Mouse (Mus musculus): ENCODE measurements around the gene Gm45021.

Gm45021 gene

DNA sequence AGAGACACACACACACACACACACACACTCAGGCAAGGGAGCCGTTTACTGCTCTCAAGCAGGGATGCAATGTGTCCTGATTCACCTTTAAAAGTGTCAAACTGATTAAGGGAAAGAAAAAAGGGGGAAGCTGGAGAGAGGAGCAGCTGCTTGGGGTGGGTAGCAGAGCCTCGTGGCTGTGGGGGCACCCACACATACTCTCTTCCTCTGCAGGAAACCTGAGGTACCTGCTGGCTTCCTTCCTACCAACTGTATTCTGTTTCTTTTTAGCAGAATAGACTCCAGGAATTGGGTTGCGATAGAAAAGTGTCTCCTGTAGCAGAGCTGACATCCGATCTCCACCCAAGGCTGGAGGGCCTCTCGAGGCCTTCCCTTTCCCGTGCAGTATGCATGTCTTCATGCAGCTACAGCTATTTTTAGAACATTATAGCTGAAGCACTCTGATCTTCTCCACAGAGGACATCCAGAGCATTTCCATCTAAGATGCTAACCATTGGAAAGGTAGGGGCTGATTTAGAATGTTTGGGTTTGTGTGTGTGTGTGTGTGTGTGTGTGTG, at the start of gene Gm45021:
Gene Gm45021, plus strand, starts transcription at position 417 of the 557 bp plus-strand sequence.
- no peak for DNase-seq (ENCODE audit: low read depth, low spot score)

DNA sequence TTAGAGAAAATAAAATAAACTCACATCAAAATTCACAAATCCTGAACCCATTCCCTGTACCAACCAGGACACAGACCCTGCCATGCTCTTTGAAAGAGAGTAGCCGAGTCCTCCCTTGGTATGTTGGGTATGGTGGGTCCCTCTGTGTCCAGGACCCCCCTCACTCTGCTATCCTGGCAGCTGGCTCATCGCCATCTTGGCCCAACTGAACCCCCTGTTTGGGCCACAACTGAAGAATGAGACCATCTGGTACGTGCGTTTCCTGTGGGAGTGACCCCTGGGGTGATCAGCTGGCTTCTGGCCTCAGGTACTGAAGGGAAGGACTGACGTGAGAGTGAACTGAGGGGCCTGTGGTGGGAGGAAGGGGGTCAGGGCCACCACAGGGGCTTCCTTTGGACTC, 49.5 kb upstream of the Gm45021 start:
- DNase-seq (ENCODE audit: low read depth, low spot score): no peak

DNA sequence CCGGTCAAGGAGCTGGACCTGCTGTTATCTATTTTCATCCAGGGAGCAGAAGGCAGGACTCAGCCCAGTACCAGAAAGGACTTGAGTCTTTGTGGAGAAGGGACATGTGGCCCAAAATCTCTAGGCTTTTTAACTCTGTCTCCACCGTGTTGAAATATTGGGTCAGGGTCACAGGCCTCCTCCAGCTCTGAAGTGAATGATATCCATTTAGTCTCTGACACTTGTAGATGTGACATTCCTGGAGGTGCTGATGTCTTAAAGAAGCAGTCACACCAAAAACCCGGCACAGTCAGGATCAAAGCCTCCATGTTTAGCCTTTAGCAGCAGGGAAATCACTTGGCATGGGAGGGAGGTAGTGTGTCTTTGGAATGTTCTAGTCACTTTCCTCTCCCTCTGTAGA, 48.7 kb upstream of the Gm45021 start:
- no peak for DNase-seq (ENCODE audit: low read depth, low spot score)

DNA sequence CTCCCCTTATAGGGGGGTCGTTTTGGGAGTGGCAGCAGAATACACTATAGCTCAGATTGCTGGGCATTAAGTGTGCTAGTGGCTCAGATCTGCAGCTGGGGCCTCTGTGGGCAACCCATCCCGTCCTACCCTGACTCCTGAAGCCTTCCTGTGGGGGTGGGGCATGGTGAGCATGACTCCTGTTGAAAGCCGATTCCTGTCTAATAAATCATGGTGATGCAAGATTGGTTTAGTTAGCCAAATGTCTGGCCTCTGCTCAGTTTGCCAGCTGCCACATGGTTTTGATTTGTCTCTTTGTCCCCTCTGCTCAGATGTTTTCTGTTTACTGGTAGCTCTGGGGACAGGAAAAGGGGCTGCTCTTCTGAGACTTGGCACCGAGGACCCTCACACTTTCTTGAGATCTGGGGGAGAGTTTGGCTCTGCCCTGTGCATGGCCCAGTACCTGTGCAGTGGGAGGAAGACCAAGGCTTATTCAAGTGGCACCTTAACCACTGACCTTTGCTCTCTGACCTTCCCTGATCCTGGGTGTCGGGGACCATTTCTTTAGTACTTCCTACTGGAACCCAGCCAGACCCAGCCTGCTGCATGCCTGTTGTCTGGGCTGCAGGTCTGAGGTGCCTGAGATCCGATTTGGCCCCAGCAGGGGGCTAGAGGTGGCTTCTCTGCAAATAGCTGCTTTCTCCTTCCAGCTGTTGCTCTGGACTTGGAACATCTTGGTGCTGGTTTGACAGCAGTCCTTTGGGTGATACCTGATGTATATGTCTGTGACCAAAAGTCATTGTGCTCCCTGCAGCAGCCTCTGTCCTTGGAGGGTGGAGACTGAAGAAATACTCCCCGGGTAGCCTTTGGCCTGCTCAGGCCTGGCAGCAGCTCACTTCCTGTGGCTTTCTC, 47.6 kb upstream of the Gm45021 start:
- DNase-seq (ENCODE audit: low read depth, low spot score): no peak

DNA sequence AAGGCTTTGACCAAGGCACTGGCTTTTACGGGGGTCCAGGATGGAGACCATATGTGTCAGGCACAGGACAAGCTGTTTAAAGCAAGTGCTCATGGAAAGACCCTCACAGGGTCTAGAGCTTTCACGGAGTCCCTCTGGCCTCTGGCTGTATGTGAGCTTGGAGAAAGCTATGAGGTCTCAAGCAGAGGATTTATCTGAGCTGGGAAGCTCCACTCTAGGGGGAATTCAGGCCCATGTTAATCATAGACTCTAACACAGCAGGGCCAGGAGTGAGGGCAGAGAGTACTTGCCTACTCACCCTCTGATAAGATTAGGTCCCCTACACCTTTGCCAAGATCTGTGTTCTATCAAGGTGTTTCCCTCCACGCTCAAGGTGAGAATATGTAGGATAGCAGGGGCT, 46.8 kb upstream of the Gm45021 start:
- DNase-seq (ENCODE audit: low read depth, low spot score): no peak

DNA sequence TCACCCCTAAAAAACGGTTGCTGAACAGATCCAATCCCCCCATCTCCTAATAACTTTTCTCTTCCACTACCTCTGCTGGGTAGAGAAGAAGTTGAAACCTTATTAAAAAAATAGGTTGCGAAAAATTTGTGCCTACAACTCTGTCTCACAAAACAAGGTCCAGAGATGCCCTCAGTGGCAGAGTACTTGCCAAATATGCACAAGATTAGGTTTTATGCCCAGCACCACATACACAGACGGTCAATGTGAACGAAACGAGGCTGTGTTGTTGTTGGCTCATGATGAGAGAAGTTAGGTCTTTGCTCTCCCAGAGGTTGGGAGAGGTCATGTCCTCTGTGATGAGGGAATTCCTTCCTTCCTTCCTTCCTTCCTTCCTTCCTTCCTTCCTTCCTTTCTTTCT, 44.2 kb upstream of the Gm45021 start:
- DNase-seq (ENCODE audit: low read depth, low spot score): no peak

DNA sequence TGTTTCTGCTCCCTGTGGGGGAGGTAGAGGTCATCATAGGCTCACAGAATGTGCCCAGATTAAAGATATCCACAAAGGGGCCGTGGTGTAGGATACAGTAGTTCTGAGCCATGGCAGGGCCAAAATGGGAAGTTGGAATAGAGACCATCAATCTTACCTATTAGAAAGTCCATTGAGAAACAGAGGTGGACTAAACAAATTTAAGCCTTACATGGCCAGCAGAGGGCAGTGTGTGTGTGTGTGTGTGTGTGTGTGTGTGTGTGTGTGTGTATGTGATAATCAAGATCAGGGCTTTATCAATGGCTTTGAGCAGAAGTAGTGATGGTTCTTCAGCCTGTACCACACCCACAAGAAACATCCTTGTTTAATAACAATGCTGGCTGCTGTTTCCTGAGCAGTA, 43.1 kb upstream of the Gm45021 start:
- DNase-seq (ENCODE audit: low read depth, low spot score): no peak

DNA sequence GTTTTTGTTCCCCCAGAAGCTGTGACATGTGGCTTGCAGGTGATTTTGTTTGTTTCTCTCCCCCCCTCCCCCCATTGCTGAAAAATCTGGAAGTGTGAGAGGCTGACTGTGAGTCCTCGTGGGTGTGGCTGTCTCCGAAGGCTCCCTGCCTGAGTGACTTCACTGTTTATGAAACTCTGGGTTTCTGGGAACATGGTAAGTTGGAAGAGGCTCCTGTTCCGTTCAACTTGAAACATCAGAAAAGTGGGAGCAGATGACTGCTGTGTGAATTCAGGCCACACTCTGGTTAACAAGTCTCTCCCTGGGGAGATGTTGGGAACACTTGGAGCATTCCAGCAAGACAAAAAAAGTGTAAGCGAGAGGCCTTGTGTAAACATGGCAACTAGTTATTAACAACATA, 42.6 kb upstream of the Gm45021 start:
- no peak for DNase-seq (ENCODE audit: low read depth, low spot score)

DNA sequence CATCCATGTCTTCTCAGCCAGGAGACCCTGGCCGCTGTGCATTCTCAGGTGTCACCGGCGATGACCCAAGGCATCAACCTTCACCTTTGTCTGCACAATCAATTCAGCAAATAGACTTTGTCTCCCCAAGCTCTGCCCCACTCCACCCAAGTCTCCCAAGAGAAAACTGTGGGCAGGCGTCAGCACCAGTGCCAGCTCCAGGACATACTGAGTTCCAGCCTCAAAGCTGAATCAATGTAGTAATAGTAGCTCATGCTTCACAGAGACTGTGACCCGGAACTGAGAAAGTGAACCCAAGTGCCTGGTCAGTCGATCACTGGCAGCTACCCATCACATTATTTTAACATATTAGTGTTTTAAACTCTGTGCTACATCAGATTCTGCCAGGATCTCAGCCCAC, 41.1 kb upstream of the Gm45021 start:
- DNase-seq (ENCODE audit: low read depth, low spot score): no peak

DNA sequence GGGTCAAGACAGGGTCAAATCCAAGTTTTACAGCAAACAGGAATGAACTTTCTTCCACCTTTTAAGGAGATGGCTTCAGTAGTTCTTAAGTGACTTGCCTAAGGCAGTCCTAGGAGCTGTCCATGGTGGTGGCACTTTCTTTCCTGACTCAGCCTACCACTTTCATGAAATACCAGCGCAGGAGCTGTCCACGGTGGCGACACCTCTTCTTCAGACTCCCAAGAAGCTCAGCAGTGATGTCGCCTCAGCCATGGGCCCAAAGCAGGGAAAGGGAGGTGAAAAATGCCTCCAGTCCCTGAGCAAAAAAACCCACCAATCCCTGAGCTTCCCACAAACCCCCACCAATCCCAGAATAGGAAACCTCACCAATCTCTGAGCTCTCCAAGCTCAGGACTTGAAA, 36.5 kb upstream of the Gm45021 start:
- no peak for DNase-seq (ENCODE audit: low read depth, low spot score)

DNA sequence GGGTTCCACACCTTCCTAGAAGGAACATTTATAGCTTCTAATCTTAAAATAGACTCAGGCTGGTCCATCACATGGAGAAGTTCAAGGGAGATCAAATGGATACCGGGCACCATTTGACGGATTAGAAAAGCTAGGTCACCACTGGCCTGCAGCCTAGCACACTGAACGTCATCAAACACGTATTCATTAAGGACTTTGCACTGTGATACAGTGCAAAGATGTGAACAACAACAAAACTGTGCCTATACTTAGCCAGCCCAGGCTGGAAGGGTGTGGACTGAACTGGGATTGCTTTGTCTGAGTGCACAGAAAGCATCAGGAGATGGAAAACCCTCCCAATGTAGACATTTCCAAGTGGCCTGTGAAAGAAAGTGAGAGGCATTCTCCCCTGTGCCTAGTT, 35.6 kb upstream of the Gm45021 start:
- no peak for DNase-seq (ENCODE audit: low read depth, low spot score)

DNA sequence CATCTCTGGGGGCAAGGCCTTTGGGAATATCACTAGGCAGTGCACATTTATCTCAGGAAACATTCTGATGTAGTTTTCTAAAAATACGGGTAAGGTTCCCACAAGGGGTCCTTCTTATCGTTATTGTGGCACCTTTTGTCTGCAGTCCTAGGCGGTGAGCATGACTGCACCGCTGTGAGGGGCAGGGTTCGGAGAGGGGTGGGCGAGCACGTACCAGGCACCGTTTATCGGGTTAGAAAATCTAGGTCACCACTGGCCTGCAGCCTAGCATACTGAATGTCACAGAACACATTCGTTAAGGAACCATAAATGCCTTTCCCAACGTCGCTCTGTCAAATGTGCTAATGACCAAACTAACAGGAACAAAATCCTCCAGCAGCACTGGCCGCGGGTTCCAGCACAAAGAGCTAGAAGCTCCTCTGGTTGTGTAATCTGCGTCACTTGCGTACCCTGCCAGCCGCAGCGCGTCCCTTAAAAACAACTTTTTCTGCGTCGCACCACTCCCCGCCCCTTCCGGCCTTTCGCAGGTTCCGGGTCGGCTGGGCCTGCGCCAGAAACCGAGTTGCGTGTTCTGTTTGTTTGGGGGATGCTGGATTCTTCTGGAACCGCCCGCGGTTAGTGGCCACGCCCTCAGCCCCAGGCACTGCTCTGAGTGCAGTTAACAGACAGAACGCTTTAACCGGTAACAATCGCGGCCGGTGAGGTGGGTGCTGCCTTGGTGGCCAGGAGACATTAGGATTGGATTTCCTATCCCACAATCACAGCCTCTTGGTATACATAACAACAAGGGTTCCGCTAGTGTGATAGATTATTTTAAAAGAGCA, 34.9 kb upstream of the Gm45021 start, which contains the start of gene Lrrc61:
Gene Lrrc61, plus strand, starts transcription at position 517 of the 824 bp plus-strand sequence.
- no peak for DNase-seq (ENCODE audit: low read depth, low spot score)

DNA sequence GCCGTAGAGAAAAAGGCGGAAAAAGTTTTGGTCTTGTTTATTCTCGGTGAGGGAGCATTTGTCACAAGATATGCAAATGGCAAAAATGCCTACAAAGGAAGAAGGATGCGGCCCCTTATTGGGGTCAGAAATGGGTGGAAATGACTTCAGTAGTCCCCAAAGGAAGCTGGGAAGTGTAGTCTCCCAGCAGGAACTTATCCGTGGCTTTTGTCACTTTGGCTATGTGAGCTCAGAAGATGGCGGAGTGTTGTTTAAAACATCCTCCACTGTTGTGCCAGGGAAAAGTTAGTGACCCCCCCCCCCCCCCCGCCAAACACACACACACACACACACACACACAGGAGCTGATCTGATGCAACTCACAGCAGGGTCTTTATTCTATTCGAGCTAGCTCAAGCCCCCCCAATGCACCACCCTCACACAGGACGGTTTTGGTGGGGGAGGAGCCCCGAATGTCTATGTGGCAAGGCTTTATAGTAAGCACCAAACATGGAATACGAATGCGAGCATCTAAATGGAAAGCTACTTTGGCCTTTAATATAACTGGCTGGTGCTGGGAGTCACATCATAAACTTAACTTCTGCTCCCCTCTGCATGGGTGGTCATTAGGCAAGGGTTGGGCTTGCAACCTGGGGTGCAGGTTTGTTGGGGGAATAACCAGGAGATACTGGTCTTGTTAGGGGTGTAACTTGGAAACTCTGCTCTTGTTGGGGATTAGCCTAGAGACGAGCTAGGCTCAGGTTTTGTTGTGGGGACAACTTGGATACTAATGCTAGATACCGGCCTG, 34.1 kb upstream of the Gm45021 start:
- DNase-seq (ENCODE audit: low read depth, low spot score): no peak

DNA sequence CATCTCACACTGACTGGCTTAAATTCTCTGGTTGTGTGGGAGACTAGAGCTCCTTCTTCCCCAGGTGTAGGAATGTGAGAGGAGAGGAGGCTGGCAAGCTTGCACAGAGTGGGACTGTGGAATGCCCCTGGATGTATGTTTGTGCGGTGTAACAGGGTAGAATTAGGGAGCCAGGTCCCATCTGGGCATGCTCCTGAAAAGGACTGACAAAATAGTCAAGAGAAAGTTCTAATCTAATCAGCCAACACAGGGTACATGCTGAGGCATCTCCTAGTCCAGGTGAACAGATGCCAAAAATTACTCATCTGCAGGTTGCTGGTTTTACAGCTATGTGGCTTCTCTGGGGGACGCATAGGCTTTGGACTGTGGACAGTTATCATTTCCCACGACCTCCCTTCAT, 33.5 kb upstream of the Gm45021 start:
- DNase-seq (ENCODE audit: low read depth, low spot score): no peak

DNA sequence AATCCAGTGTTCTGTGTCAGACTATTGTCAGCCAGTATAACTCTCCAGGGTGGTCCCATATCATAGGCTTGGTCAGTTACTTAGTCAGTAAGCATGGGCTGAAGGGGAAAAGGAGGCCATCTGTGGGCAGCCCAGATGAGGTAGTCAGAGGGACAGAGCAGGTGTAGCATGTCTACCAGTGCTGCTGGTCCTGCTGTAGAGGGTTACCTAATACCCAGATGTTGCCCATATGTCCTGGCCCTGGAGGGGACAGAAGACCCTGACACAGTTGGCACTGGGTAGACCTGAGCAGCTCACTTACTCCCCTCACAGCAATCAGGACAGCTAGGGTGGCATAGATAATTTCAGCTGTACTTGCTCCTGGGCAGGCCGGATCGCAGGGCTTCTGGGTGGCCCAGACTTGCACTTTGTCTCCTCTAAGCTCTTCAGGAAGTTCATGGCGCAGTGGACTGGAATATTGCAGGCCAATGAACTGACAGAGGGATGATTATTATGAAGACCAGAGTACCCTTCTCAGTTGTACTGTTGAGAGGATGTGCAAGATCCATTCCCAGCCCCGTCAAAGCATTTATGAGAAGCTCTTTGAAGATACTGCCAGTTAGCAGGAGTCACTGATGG, 23.6 kb upstream of the Gm45021 start:
- no peak for DNase-seq (ENCODE audit: low read depth, low spot score)

DNA sequence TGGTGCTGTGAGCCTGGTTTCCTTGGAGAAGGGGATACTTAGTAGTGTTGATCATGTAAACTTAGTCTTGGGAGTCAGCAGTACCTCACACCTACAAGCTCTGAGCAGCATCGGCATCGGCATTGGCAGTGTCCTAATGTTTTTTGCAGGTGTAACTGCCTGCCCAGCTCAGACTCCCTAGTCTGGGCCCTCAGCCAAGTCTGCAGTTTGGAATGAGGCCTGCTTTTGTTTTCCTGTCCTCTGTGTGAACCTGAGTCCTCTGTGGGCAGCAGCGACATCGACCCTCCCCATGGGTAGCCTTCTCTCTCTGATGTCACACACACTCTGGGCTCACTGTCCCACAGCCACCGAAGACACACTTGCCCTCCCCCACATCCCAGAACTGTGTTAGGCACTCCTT, 23.1 kb upstream of the Gm45021 start:
- no peak for DNase-seq (ENCODE audit: low read depth, low spot score)

DNA sequence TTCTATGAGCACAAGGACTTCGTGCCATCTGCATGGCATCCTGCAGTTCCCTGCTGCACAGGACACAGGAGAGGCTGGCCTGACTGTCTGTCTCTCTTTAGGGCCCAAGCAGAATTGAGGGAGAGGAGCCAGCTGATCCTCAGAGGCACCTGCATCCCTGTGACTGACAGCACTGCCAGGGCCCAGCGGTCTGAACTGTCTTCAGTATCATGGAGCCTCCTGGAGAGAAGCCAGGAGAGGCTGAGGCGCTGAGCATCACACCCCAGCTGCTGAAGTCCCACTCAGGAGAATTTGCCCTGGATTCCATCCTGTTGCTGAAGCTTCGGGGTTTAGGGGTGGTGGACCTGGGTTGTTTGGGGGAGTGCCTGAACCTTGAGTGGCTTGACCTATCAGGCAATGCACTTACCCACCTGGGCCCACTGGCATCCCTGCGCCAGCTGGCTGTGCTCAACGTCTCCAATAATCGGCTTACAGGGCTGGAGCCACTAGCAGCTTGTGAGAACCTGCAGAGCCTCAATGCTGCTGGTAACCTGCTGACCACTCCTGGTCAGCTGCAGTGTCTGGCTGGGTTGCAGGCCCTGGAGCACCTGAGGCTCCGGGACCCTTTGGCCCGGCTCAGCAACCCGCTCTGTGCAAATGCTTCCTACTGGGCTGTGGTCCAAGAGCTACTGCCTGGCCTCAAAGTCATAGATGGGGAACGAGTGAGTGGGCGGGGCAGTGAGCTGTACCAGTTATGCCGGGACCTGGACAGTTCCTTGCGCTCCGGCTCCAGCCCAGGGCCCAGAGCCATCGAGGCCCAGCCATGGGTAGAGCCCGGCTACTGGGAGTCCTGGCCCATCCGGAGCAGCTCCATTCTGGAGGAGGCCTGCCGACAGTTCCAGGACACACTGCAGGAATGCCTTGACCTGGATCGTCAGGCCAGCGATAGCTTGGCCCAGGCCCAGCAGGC, 21.1 kb upstream of the Gm45021 start:
- DNase-seq (ENCODE audit: low read depth, low spot score): no peak

DNA sequence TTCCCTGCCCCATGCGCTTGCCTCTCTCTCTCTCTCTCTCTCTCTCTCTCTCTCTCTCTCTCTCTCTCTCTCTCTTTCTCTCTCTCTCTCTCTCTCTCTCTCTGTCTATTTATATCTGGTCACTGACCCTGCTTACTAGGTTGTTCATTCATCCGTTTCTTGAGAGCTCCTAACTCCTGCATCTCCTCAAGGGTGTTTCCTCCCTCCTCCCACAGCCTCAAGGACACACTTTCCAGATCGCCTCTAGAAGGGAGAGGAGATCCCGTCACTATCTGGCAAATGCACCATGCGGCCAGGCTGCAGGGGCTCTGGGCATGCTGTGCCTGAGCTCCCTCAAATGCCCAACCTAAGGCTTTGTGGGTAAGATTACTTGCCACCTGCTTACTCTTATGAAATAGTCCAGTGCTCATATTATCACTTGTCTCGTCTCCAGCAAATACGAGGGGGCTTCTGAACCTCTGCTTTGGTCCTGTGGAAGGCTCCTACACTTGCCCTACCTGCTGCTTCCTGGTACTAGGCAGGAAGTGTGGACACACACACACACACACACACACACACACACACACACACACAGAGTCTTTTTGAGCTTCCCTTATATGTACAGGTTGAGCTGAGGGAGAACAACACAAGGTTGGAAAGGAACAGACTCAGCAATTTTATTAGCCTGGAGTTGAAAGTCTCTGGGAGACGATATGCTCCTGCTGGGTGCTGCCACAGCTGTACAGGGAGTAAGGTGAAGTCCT, 20.2 kb upstream of the Gm45021 start:
- DNase-seq (ENCODE audit: low read depth, low spot score): no peak

DNA sequence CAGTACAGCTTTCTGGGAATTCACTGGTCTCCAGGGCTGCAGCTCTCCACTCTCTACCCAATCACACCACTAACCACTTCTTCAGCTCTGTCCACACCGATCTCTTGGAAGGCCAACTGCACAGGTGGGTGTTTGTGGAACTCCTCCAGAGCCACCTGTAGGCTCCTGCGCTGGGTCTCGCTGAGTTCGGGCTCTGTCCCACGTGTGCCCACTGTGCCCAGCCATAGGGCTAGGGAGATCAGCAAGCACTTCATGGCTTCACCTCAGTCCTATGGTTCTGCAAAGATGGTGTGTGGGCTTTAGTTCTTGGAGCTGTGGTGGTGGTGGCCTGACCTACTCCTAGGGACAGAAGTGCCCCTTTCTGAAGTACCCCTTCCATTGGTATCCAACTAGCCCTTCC, 17.4 kb upstream of the Gm45021 start:
- DNase-seq (ENCODE audit: low read depth, low spot score): no peak

Measured in c-Kit-negative CD71-positive TER-119-positive erythroid progenitor cells, embryonic 14.5 days (primary cell).